Mouse (Mus musculus): ENCODE results near the gene Ano4. TPM values are rescaled to one million over a fixed set of nuclear protein-coding genes. Genes with fewer than 3 reads are reported as not detected.

The Ano4 gene
- total RNA-seq, 2 experiments from 2014 or later: 1.1 to 1.5 TPM

- DNase-seq: no peak
These were observed 64.2 kb downstream of the Ano4 start for GRCm38 (mm10) chr10:89280402-89280801.

- DNase-seq: no peak
These were observed 71.4 kb downstream of the Ano4 start for GRCm38 (mm10) chr10:89273001-89273680.

GRCm38 (mm10) chr10:89267312-89267711, 77.2 kb downstream of the Ano4 start:
- DNase-seq: no peak

GRCm38 (mm10) chr10:89263396-89263795, 81.2 kb downstream of the Ano4 start:
- no peak for DNase-seq

- no peak for DNase-seq
These were observed 86.8 kb downstream of the Ano4 start for GRCm38 (mm10) chr10:89257457-89258381.

- DNase-seq: no peak
These were observed 87.7 kb downstream of the Ano4 start for GRCm38 (mm10) chr10:89256762-89257456.

GRCm38 (mm10) chr10:89254765-89255164, 89.8 kb downstream of the Ano4 start:
- no peak for DNase-seq

- no peak for DNase-seq
These were observed 90.8 kb downstream of the Ano4 start for GRCm38 (mm10) chr10:89253799-89254198.

- DNase-seq: no peak
These were observed 91.9 kb downstream of the Ano4 start for GRCm38 (mm10) chr10:89252636-89253035.

GRCm38 (mm10) chr10:89243808-89244207, 100.8 kb downstream of the Ano4 start:
- no peak for DNase-seq

- no peak for DNase-seq
These were observed 120.0 kb downstream of the Ano4 start for GRCm38 (mm10) chr10:89224524-89224923.

GRCm38 (mm10) chr10:89222284-89222989, 122.1 kb downstream of the Ano4 start:
- DNase-seq: no peak

GRCm38 (mm10) chr10:89216078-89216477, 128.5 kb downstream of the Ano4 start:
- no peak for DNase-seq

GRCm38 (mm10) chr10:89205858-89206257, 138.7 kb downstream of the Ano4 start:
- no peak for DNase-seq

- no peak for DNase-seq
These were observed 148.1 kb downstream of the Ano4 start for GRCm38 (mm10) chr10:89196444-89196843.

- no peak for DNase-seq
These were observed 149.5 kb downstream of the Ano4 start for GRCm38 (mm10) chr10:89195068-89195467.

- DNase-seq: no peak
These were observed 150.1 kb downstream of the Ano4 start for GRCm38 (mm10) chr10:89194440-89194839.

GRCm38 (mm10) chr10:89177921-89178320, 166.6 kb downstream of the Ano4 start:
- DNase-seq: no peak

- DNase-seq: no peak
These were observed 180.0 kb downstream of the Ano4 start for GRCm38 (mm10) chr10:89164533-89164932.

- DNase-seq: no peak
These were observed 189.1 kb downstream of the Ano4 start for GRCm38 (mm10) chr10:89155502-89155901.

- DNase-seq: no peak
These were observed 189.6 kb downstream of the Ano4 start for GRCm38 (mm10) chr10:89154797-89155465.
